Mouse (Mus musculus) adrenal gland, postnatal 25 days (tissue): Measurements from ENCODE around the gene Apbb2. TPM values are rescaled to one million over a fixed set of nuclear protein-coding genes. Genes with fewer than 3 reads are reported as not detected.

Experiments
- DNase-seq: peaks from one replicate; pipeline ENCODE4 v3.0.0; 2021; ENCODE audit warnings: mixed read lengths
- long read RNA-seq: library from polyadenylated mRNA; stranded (forward); transcript quantifications from one replicate; pipeline ENCODE4 v2.0.0, GENCODE M21; 2021
- total RNA-seq: library from RNA; stranded (reverse); gene quantifications from 2 replicates; pipeline ENCODE4 v1.2.3, GENCODE M21; 2021

The Apbb2 gene
- 80.6 and 88.3 TPM in 2 replicates for total RNA-seq
- long read RNA-seq, partial matches to known transcripts, result 9 of 29 reads
- long read RNA-seq, other reads (novel, unspliced or antisense), result 18 of 29 reads

DNA sequence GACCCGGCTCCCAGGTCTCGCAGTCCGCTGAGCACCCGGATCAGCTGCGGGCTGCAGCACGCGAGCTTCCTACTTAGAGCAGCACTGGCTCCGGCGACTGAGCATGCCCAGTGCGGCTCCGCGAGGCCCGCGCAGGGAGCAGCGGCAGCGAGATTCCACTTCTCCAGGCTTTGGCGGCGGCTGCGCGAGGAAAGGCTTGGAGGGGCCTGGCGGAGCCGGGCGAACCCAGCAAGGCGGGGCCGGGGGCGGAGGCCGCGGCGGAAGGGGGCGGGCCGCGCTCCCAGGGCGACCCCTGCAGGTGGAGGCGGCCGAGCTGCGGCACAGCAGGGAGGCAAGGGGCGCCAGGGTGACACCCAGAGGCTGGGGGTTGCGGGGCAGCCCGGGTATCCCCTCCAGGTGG, at the start of gene Apbb2:
Gene Apbb2, minus strand, starts transcription at position 188 of the 400 bp plus-strand sequence.
- peak; percentile 98 for DNase-seq

GRCm38 (mm10) chr5:66654220-66654619, 35.6 kb upstream of the Apbb2 start:
- no peak for DNase-seq

DNA sequence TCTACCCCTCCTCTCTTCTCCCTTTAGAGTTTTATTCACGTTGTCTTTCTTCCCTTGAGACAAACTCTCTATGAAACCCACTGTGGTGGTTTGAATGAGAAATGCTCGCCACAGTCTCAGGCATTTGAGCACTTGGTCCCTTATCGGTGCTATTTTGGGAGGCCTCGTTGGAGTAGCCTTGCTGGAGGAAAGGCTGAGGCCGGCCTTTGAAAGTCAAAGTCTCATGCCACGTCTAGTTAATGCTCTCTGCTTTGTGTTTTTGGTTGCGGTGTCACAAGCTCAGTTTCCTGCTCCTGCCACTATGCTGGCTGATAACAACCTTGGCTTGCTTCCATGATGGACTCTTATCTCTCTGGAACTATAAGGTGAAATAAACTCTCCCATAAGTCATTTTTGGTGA, 28.9 kb upstream of the Apbb2 start:
- DNase-seq, result no peak

DNA sequence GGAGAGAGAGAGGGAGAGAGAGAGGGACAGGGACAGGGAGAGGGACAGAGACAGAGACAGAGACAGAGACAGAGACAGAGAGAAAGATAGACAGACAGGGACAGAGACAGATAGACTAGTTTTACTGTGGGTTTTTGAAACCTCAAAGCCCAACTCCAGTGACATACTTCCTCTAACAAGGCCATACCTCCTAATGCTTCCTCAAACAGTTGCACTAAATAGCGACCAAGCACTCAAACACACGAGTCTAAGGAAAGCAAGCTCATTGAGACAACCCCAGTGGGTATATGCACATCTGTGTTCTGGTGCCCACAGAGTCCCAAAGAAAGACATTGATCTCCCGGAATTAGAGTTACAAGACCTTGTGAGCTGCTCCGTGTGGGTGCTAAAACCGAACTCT, 24.7 kb upstream of the Apbb2 start:
- DNase-seq, result no peak

DNA sequence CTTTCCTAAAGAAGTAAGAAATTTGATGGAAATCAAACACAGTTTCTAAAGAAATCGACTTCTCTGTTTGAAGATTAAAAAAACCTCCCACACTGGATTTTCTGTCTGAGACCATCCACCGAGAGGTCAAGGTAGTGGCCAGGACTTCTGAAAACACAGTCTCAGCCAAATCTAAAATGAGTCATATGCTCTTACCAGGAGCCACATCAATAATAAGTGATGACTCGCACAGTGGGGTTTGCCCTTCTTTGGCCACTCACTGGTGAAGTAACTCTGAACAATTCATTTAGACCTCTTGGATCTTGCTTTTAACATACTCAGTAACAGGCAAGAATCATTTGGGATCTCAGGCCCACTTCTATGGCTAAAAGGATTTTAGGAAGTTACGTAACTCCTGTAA, 23.6 kb upstream of the Apbb2 start:
- no peak for DNase-seq

GRCm38 (mm10) chr5:66635459-66636079, 17.0 kb upstream of the Apbb2 start:
- no peak for DNase-seq

DNA sequence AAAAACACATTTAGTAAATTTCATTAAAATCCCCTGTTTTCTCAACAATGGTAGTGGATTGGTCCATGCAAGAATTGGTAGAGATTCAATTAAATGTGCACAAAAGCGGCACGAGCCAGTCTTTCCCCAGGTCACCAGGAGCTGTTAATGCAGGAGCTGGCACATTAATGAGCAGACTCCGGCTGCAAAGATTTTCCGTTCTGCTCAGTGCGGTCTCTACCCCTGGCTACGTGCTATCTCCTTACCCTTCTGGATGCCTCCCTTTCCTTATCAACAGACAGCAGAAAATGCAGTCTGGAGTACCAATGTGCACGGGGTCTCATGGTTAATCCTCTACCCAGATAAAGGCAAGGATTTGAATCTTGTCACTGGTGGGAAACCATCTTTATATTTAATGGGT, 9.2 kb upstream of the Apbb2 start:
- no peak for DNase-seq

DNA sequence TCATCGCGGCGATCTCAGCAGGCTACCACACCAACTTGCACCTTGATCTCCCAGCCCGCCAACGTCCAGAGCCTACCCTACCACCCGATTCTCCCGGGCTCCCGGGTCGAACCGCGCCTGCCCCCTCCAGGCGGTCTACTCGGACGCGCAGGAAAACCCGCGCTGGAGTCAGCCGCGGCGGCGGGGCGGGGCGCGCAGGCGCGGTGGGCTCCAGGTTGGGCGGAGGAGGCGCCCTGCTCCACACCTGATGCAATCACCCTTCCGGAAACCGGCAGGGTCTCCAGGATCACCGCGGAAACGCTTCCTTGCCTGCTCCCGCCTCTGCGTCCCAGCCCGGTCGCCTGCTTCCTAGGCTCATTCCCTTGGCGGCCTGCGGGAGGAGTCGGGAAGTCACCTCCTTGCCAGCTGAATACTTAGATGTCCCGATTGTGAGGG, 1.6 kb upstream of the Apbb2 start:
- peak; percentile 92 for DNase-seq

DNA sequence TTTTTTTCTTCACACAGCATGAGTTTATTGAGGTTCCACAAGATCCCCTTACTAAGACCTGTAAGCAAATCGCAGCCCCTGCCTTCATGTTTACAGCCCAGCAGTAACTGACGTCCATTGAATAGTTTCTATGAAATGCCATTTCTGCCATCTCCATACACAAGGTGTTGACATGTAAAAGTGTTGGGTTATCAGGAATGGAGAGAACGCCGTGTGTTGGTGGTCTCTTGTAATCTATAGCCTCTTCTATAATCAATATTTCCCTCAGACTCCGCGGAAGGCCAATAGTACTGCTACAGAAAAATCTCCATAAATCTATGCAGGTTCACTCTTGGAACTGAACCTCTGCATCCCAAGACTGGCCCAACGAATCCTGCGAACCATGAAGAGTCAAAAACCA, 1.1 kb upstream of the Apbb2 start:
- no peak for DNase-seq

DNA sequence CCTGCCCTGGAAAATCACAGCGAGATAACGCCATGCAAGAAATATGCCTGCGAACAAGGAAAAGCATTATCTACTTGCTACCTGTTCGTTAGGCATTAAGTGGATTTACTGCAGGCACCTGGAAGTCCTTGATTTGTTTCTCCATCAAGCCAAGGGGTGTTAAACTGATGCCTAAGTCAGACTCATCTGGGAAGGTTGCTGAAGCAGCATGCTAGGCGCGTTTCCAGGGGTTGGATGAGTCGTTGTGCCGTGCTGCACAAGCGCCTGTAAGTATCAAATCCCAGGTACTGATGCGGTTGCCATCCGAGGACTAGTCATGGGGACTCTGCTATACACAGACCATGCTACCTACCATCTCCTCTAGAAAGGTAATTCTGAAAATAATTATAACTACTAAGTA, 611 bp upstream of the Apbb2 start:
- no peak for DNase-seq

DNA sequence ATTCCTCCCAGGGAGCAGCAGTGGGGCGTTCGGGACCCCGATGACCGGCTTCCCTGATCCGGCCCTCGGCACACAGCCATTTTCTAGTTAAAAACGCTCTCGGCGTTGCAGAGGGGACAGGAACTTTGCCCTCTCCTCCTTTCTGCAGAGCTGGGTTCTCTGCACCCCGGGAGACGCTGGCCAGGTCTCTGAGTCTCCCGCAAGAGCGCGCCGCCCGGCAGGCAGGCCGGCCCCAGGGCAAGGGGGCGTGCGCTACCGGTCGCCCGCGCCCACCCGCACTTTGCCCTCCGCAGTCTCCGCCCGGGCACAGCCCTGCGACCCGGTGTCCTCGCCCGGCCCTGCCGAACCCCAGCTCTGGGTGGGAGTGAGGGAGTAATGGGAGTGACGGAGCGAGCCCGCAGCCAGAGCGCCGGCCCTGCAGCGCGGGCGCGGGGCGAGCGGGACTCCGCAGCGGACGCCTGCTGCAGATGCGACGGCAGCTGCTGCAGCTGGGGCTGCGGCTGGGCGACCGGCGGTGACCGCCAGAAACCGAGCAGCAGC, 593 bp downstream of the Apbb2 start:
- peak; percentile 57 for DNase-seq

- DNase-seq, result no peak
These were observed 3.6 kb downstream of the Apbb2 start for GRCm38 (mm10) chr5:66614940-66615339.

- DNase-seq, result no peak
These were observed 4.9 kb downstream of the Apbb2 start for GRCm38 (mm10) chr5:66613725-66614124.

- no peak for DNase-seq
These were observed 5.6 kb downstream of the Apbb2 start for GRCm38 (mm10) chr5:66612964-66613363.

DNA sequence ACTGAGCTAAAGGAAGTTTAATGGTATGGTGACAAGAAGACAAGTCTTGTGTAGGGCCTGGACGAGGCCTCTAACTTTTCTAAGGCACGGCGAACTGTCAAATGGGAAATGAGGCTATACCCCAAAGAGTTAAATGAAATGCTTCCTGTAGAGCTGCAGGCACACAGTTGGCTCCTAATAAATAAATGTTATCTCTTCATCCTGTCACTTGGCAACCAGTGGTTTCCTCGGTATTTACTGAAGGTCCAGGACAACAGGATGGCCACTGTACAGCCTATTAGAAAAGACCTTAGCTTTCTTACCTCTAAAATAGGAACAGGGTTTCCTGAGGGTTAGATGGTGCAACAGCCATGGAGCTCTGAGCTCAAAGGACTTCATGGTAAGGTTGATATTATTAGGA, 6.7 kb downstream of the Apbb2 start:
- no peak for DNase-seq

DNA sequence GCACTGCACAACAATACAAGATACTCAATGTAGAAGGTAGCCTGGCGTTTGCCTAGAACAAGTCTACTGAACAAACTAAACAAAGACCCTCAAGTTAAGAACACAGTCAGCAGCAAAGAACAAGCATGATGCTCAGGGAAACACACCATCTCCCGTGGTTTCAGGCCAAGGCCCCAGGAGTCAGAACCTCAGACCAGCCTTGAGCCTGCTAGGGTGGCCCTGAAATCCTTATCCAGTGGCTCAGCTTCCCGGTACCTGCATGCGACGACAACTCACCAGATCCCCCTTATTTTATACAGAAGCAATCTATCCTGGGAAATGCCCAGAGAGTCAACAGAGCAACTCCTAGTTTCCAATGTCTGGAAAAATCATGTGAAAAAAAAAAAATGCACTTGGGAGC, 7.2 kb downstream of the Apbb2 start:
- DNase-seq, result no peak

- DNase-seq, result no peak
These were observed 8.3 kb downstream of the Apbb2 start for GRCm38 (mm10) chr5:66610270-66610669.

DNA sequence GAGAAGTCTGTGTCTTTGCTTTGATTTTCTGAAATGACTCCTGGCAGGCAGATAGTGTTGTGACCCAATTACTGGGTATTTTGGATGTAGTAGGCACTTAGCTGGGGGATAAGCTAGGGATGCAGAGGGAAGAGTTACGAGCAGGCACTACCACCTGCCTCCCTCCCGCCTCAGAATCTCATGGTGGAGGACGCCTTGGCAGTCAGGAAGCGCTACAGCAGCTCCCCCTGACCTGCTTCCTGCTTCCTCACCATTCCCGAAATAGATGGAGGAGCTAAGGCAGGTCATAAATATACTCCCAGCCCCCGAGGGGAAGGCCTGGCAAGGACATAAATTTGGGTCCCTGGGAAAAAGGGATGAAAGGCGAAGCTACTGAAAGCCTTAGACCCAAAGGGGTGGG, 9.3 kb downstream of the Apbb2 start:
- no peak for DNase-seq

GRCm38 (mm10) chr5:66607801-66608200, 10.8 kb downstream of the Apbb2 start:
- no peak for DNase-seq

DNA sequence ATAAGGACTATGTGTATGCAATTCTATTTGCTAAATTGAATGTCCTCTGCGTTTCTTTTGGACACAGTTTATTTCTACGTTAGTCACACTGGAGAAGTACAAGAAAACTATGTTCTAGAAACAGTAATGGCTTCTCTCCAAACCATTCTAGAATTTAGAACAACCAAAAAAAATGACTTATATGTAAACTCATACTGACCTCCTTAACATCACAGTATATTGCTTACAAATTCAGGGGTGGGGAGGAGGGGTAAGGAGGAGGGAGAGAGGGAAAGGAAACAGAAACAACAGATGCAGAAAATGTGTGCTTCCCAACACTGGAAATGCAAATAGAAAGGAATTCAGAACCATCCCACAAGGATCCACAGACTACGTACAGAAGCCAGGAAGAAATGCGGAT, 11.4 kb downstream of the Apbb2 start:
- DNase-seq, result no peak

- no peak for DNase-seq
These were observed 12.9 kb downstream of the Apbb2 start for GRCm38 (mm10) chr5:66605636-66606035.

GRCm38 (mm10) chr5:66604423-66604822, 14.2 kb downstream of the Apbb2 start:
- DNase-seq, result no peak

DNA sequence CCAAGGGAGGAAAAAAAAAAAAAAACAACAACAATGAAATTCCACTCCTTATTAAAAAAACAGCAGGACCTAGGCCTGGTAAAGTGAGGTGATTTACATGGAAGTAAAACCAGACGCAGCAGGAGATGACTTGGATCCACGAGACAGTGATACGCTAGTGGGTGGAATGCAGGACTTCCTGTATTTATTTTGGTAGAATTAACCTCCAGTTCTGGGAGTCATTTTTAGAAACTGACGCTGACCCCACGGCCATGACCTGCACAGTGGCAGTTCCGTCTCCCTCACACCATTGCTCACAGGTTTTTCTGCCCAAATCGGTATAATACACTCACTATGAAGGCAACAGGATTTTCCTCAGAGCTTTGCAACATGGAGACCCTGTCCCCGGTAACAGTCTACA, 14.8 kb downstream of the Apbb2 start:
- peak; percentile 42 for DNase-seq

DNA sequence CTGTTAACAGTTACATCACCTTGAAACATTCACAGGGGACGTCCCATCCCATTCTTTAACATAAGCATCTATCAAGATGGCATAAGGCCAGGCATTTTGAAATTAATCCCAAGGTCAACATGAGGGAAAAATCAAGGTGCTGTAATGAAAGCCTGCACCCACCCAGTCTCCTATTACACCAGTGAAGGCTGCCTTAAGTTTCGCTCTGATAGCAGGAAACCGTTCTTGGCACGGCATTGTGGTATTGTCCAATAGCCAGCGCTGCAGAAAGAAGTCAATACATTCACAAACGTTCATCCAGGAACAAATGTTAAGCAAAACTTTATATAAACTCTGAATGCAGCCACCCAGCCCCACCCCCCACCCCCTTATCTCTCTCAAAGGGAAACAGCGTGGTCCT, 15.4 kb downstream of the Apbb2 start:
- no peak for DNase-seq
